17 mouse cellular contexts compared by ENCODE assay signal in the genomic region with DNA sequence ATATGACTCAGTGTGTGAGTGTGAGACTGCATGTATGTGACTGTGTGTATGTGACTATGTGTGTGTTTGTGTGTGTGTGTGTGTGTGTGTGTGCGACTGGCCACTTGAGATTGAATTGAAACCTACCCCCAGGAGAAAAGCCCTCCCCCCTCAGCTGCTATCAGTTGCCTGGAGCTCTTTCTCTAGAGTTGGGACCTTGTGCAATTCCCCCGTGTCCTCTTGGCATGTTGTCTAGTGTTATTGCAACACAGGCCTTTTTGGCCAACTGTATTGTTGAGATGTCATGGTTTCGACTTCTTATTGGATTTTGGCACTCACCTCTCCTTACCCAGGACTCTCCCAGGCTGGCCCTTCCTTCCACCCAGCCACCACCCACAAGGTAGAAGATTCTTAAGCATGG. TPM values are rescaled to one million over a fixed set of nuclear protein-coding genes. Genes with fewer than 3 reads are reported as not detected.
A peak's percentile ranks its signal among the peaks of the same experiment; 100 is the strongest.
DNase-seq lines count a peak whose midpoint lies in the region; ATAC-seq and TF ChIP-seq lines count a peak whose summit lies in the region.
"Had no signal": no experiment of that assay in that cellular context is flagged by ENCODE, and none has a peak within 500 bp of the region (broad histone marks: within the 10 kb centered on the region; RNA-seq: fewer than 3 reads in every experiment).

No protein-coding gene starts in this region.

- H3K4me2 ChIP-seq in midbrain, embryonic 14.5 days (ENCODE audit: low read length) = no peak overlapping the region
- H3K4me2 ChIP-seq: embryonic facial prominence, embryonic 15.5 days; heart, embryonic 15.5 days; liver, embryonic 15.5 days; midbrain, embryonic 12.5 days had no signal

- peaks cover 9% of the 10 kb centered on the region; the same call in 1 of the 2 replicates for H3K27me3 ChIP-seq in G1E (ENCODE audit: insufficient read depth, low read length)
- H3K27me3 ChIP-seq in midbrain, embryonic 14.5 days (ENCODE audit: control insufficient read depth, insufficient read depth, low read length) = no peaks in the 10 kb centered on the region
- H3K27me3 ChIP-seq: embryonic facial prominence, embryonic 15.5 days; heart, embryonic 15.5 days; liver, embryonic 15.5 days; midbrain, embryonic 12.5 days had no signal

- DNase-seq in 3T3-L1 (ENCODE audit: low read depth, low spot score) (peak; percentile 34), G1E (ENCODE audit: low spot score) (no peak)
- DNase-seq in gonadal fat pad, adult 2 months (ENCODE audit: low read depth) = peak; percentile 70
- peak; percentile 47 for DNase-seq in lung, postnatal 10 days
- no peak for DNase-seq in layer of hippocampus, adult 2 months (ENCODE audit: low spot score in 2 of 2)
- DNase-seq in midbrain, embryonic 14.5 days = no peak
- DNase-seq: cerebellum, postnatal 25 days; kidney, postnatal 10 days had no signal

- no peak for ATAC-seq in G1E (ENCODE audit: extremely low read depth, insufficient number of reproducible peaks, low FRiP score, poor library complexity, severe bottlenecking)
- no peak for ATAC-seq in inflammation-experienced regulatory T-cells, adult 6 months
- no peak for ATAC-seq in midbrain, embryonic 14.5 days (ENCODE audit: low FRiP score, low TSS enrichment)

- H3K36me3 ChIP-seq in G1E (replicated peaks) = no peaks in the 10 kb centered on the region
- no peaks in the 10 kb centered on the region for H3K36me3 ChIP-seq in midbrain, embryonic 14.5 days (ENCODE audit: control insufficient read depth, insufficient read depth, low read length)
- H3K36me3 ChIP-seq: embryonic facial prominence, embryonic 15.5 days; heart, embryonic 15.5 days; liver, embryonic 15.5 days; midbrain, embryonic 12.5 days had no signal

- no peak overlapping the region for H3K27ac ChIP-seq in layer of hippocampus, adult 2 months
- H3K27ac ChIP-seq in midbrain, embryonic 14.5 days (replicated peaks; ENCODE audit: low read depth, low read length) = no peak overlapping the region
- H3K27ac ChIP-seq: embryonic facial prominence, embryonic 15.5 days; heart, embryonic 15.5 days; liver, embryonic 15.5 days; midbrain, embryonic 12.5 days had no signal

- H3K4me1 ChIP-seq in G1E (ENCODE audit: insufficient read depth, low read depth, low read length) = no peaks in the 10 kb centered on the region
- H3K4me1 ChIP-seq in midbrain, embryonic 14.5 days (ENCODE audit: control insufficient read depth, insufficient read depth, low read length) = no peaks in the 10 kb centered on the region
- H3K4me1 ChIP-seq: liver, embryonic 15.5 days; midbrain, embryonic 12.5 days had no signal

- no peak for TF ChIP-seq CTCF in G1E (IDR thresholded peaks at IDR 0.05; ENCODE audit: low read depth, low read length)
- no peak for TF ChIP-seq CTCF in layer of hippocampus, adult 2 months (conservative IDR thresholded peaks at IDR 0.05)

- no peak overlapping the region for H3K9ac ChIP-seq in midbrain, embryonic 14.5 days (replicated peaks; ENCODE audit: low read length)
- H3K9ac ChIP-seq: embryonic facial prominence, embryonic 15.5 days; heart, embryonic 15.5 days; liver, embryonic 15.5 days; midbrain, embryonic 12.5 days had no signal

- WGBS in midbrain, embryonic 14.5 days = 82% methylated on average over 3 of the region's 3 CpGs

- peak overlapping the region; percentile 14; the same call in 1 of the 2 replicates for H3K4me3 ChIP-seq in G1E (ENCODE audit: low read depth, low read length)
- H3K4me3 ChIP-seq in layer of hippocampus, adult 2 months = no peak overlapping the region
- H3K4me3 ChIP-seq in midbrain, embryonic 14.5 days (replicated peaks; ENCODE audit: low read depth, low read length) = no peak overlapping the region
- H3K4me3 ChIP-seq: embryonic facial prominence, embryonic 15.5 days; heart, embryonic 15.5 days; liver, embryonic 15.5 days; midbrain, embryonic 12.5 days had no signal

- H3K9me3 ChIP-seq in G1E (replicated peaks) = peaks cover 9% of the 10 kb centered on the region
- H3K9me3 ChIP-seq in midbrain, embryonic 14.5 days (ENCODE audit: control insufficient read depth, low read length) = 0 out of 2 replicates have a peak, but pooled peaks cover 4% of the 10 kb centered on the region
- H3K9me3 ChIP-seq: embryonic facial prominence, embryonic 15.5 days; heart, embryonic 15.5 days; liver, embryonic 15.5 days had no signal

RNA-seq across cellular contexts. Expression of gene Tpte, which starts 21.0 kb away (rescaled TPM):
- total RNA-seq in G1E (2014; fragmentation: Nextera tagmentation) (not detected in 2 replicates), G1E (2017) (0.05 and 0.06 TPM in 2 replicates)
- not detected in 2 replicates for polyA plus RNA-seq in G1E (2012)
- polyA plus RNA-seq in gonadal fat pad, adult 2 months (2012; rRNA removed) = not detected in 2 replicates
- not detected for polyA plus RNA-seq in inflammation-experienced regulatory T-cells, adult 6 months (2017; shearing (Covaris generic))
- not detected for total RNA-seq in layer of hippocampus, adult 2 months (2021)
- not detected in 2 replicates for polyA plus RNA-seq in midbrain, embryonic 14.5 days (2014; fragmentation: Nextera tagmentation; extraction: Ambion mirVana)
- total RNA-seq: layer of hippocampus, postnatal 10 days; left cerebral cortex, postnatal 25 days had no signal
- polyA plus RNA-seq: embryonic facial prominence, embryonic 15.5 days; forebrain, embryonic 16.5 days; heart, embryonic 15.5 days; liver, embryonic 15.5 days; midbrain, embryonic 12.5 days; neural tube, embryonic 11.5 days had no signal

RNA-seq across cellular contexts. Expression of gene Thsd1, which starts 35.2 kb away (rescaled TPM):
- total RNA-seq in G1E (2014; fragmentation: Nextera tagmentation) = 0.73 TPM in 1 of 2 replicates, not detected in the other
- 0.06 and 0.22 TPM in 2 replicates for total RNA-seq in G1E (2017)
- polyA plus RNA-seq in G1E (2012) = 0.01 TPM in 1 of 2 replicates, not detected in the other
- polyA plus RNA-seq in gonadal fat pad, adult 2 months (2012; rRNA removed) = 4.2 and 4.6 TPM in 2 replicates
- polyA plus RNA-seq in inflammation-experienced regulatory T-cells, adult 6 months (2017; shearing (Covaris generic)) = under 1 TPM in 2 of 3 experiments, not detected in 1; 0.11 to 0.71 TPM
- 1 to 10 TPM; 3.0 to 3.4 TPM for total RNA-seq in layer of hippocampus, adult 2 months (2021)
- 3.8 and 7.9 TPM in 2 replicates for polyA plus RNA-seq in midbrain, embryonic 14.5 days (2014; fragmentation: Nextera tagmentation; extraction: Ambion mirVana)

Comparison
In these comparisons a context has a peak if more than half of its experiments do, and no peak if none do; other contexts are left out.
1. DNase-seq: peak in 3T3-L1 (single experiment), gonadal fat pad, adult 2 months (single experiment) and lung, postnatal 10 days (single experiment); none in G1E (single experiment), layer of hippocampus, adult 2 months (0 of 2) and midbrain, embryonic 14.5 days (single experiment).